Mouse (Mus musculus) lung, embryonic 16.5 days (tissue): Measurements from ENCODE around the gene Gramd4. TPM values are rescaled to one million over a fixed set of nuclear protein-coding genes. Genes with fewer than 3 reads are reported as not detected.

ENCODE experiments used
- ATAC-seq: fragments of 200-750 bp; cut with Nextera tagmentation; 2 replicates; pipeline ENCODE4 v1.8.0; 2017; ENCODE audit warnings: low read depth, mild to moderate bottlenecking, moderate library complexity
- H3K27ac ChIP-seq: fragments of 300-500 bp; sonication (generic); 2 replicates; pipeline ENCODE4 v1.5.1; 2014; ENCODE audit warnings: mild to moderate bottlenecking, control low read depth, low read length
- H3K27me3 ChIP-seq: fragments of 300-500 bp; sonication (generic); 2 replicates; pipeline ENCODE4 v1.6.1; 2014; ENCODE audit warnings: low read depth, low read length, mixed read lengths; ENCODE audit not compliant: control insufficient read depth, insufficient read depth
- H3K36me3 ChIP-seq: fragments of 300-500 bp; sonication (generic); 2 replicates; pipeline ENCODE4 v1.6.1; 2014; ENCODE audit warnings: low read length; ENCODE audit not compliant: control insufficient read depth, insufficient read depth
- H3K4me1 ChIP-seq: fragments of 300-500 bp; sonication (generic); replicated peaks from 2 replicates; pipeline ENCODE4 v1.6.1; 2014; ENCODE audit warnings: low read length, mixed read lengths; ENCODE audit not compliant: control insufficient read depth, insufficient read depth
- H3K4me2 ChIP-seq: fragments of 300-500 bp; sonication (generic); 2 replicates; pipeline ENCODE4 v1.6.1; 2014; ENCODE audit warnings: low read depth, low read length, control low read depth
- H3K4me3 ChIP-seq: fragments of 300-500 bp; sonication (generic); 2 replicates; pipeline ENCODE4 v1.5.1; 2014; ENCODE audit warnings: mild to moderate bottlenecking, low read length, control low read depth
- H3K9ac ChIP-seq: fragments of 300-500 bp; sonication (generic); 2 replicates; pipeline ENCODE4 v1.6.1; 2014; ENCODE audit warnings: low read length, control low read depth
- H3K9me3 ChIP-seq: fragments of 300-500 bp; sonication (generic); 2 replicates; pipeline ENCODE4 v1.6.1; 2016; ENCODE audit warnings: low read length; ENCODE audit not compliant: control insufficient read depth
- WGBS: fragments of 180-500 bp; shearing (Covaris S2); extraction: QIAGEN DNeasy Blood & Tissue Kit; methylation state at CpG from one replicate; pipeline ENCODE4 v1.1.7; 2014; 5-methylcytosine and 5-hydroxymethylcytosine counted together
- polyA plus RNA-seq: library from polyadenylated mRNA; unstranded; fragments of >200 nt; fragmentation: Nextera tagmentation; extraction: Ambion mirVana; gene quantifications from 2 replicates; pipeline ENCODE4 v1.2.1, GENCODE M21; 2015

Gene Gramd4
- polyA plus RNA-seq, 1 experiment from 2014 or later = 11.2 TPM

GRCm38 (mm10) chr15:86097871-86098270, 40.4 kb downstream of the Gramd4 start:
- WGBS = 63% methylated on average over 2 of the region's 2 CpGs
- no peak overlapping the region for H3K4me3 ChIP-seq

GRCm38 (mm10) chr15:86101585-86101984, 44.1 kb downstream of the Gramd4 start:
- no peak overlapping the region for H3K4me2 ChIP-seq
- no peaks in the 10 kb centered on the region for H3K9me3 ChIP-seq
- no peaks in the 10 kb centered on the region for H3K4me1 ChIP-seq
- no peak overlapping the region for H3K27ac ChIP-seq
- WGBS = 84% methylated on average over 9 of the region's 9 CpGs
- H3K36me3 ChIP-seq = no peaks in the 10 kb centered on the region
- no peak overlapping the region for H3K9ac ChIP-seq
- no peak overlapping the region for H3K4me3 ChIP-seq
- no peak for ATAC-seq
- no peaks in the 10 kb centered on the region for H3K27me3 ChIP-seq

More at GRCm38 (mm10) chr15:86097871-86098270, 40.4 kb downstream of the Gramd4 start:
- ATAC-seq = no peak
- Histone ChIP-seq H3K27ac (no peak overlapping the region), H3K4me2 (no peak overlapping the region), H3K4me1 (no peaks in the 10 kb centered on the region), H3K9me3 (no peaks in the 10 kb centered on the region), H3K9ac (no peak overlapping the region), H3K27me3 (no peaks in the 10 kb centered on the region), H3K36me3 (no peaks in the 10 kb centered on the region)

GRCm38 (mm10) chr15:86102308-86102707, 44.8 kb downstream of the Gramd4 start:
- WGBS = 81% methylated on average over 15 of the region's 15 CpGs
- no peak for ATAC-seq
- H3K4me1 ChIP-seq = no peaks in the 10 kb centered on the region

GRCm38 (mm10) chr15:86104401-86105344, 47.2 kb downstream of the Gramd4 start:
- ATAC-seq = no peak
- Histone ChIP-seq H3K27ac (no peak overlapping the region), H3K4me1 (no peaks in the 10 kb centered on the region; the same call in 1 of the 2 replicates)

More at GRCm38 (mm10) chr15:86102308-86102707, 44.8 kb downstream of the Gramd4 start:
- Histone ChIP-seq H3K9ac (no peak overlapping the region), H3K36me3 (no peaks in the 10 kb centered on the region), H3K27me3 (no peaks in the 10 kb centered on the region), H3K4me3 (no peak overlapping the region), H3K9me3 (no peaks in the 10 kb centered on the region), H3K4me2 (no peak overlapping the region), H3K27ac (no peak overlapping the region)

GRCm38 (mm10) chr15:86105345-86105697, 47.8 kb downstream of the Gramd4 start:
- no peaks in the 10 kb centered on the region for H3K36me3 ChIP-seq
- H3K4me1 ChIP-seq = no peaks in the 10 kb centered on the region; the same call in 1 of the 2 replicates
- no peaks in the 10 kb centered on the region for H3K27me3 ChIP-seq
- no peaks in the 10 kb centered on the region for H3K9me3 ChIP-seq
- no peak overlapping the region for H3K4me2 ChIP-seq
- WGBS = 88% methylated on average over 7 of the region's 7 CpGs
- H3K4me3 ChIP-seq = no peak overlapping the region
- no peak for ATAC-seq
- H3K27ac ChIP-seq = no peak overlapping the region
- no peak overlapping the region for H3K9ac ChIP-seq

More at GRCm38 (mm10) chr15:86104401-86105344, 47.2 kb downstream of the Gramd4 start:
- Histone ChIP-seq H3K36me3 (no peaks in the 10 kb centered on the region), H3K4me2 (no peak overlapping the region), H3K4me3 (no peak overlapping the region), H3K9me3 (no peaks in the 10 kb centered on the region), H3K27me3 (no peaks in the 10 kb centered on the region), H3K9ac (no peak overlapping the region)
- 89% methylated on average over 19 of the region's 19 CpGs for WGBS

- no peak for ATAC-seq
- Histone ChIP-seq H3K9me3 (no peaks in the 10 kb centered on the region), H3K36me3 (no peaks in the 10 kb centered on the region), H3K4me3 (no peak overlapping the region), H3K4me2 (no peak overlapping the region), H3K27me3 (no peaks in the 10 kb centered on the region), H3K4me1 (no peaks in the 10 kb centered on the region; the same call in 1 of the 2 replicates), H3K9ac (no peak overlapping the region), H3K27ac (no peak overlapping the region)
- 71% methylated on average over 6 of the region's 6 CpGs for WGBS
Measured at GRCm38 (mm10) chr15:86105751-86106150, 48.3 kb downstream of the Gramd4 start.

- no peaks in the 10 kb centered on the region for H3K27me3 ChIP-seq
- H3K4me2 ChIP-seq = no peak overlapping the region
- H3K9ac ChIP-seq = no peak overlapping the region
- H3K27ac ChIP-seq = no peak overlapping the region
- no peak overlapping the region for H3K4me3 ChIP-seq
- no peaks in the 10 kb centered on the region for H3K9me3 ChIP-seq
- no peaks in the 10 kb centered on the region for H3K36me3 ChIP-seq
- no peak for ATAC-seq
- WGBS = 71% methylated on average over 11 of the region's 11 CpGs
- H3K4me1 ChIP-seq = peaks cover 4% of the 10 kb centered on the region
Measured at GRCm38 (mm10) chr15:86107831-86108471, 50.5 kb downstream of the Gramd4 start.

- no peak for ATAC-seq
- no peak overlapping the region for H3K9ac ChIP-seq
- H3K36me3 ChIP-seq = no peaks in the 10 kb centered on the region
- H3K27ac ChIP-seq = no peak overlapping the region
- H3K4me2 ChIP-seq = no peak overlapping the region
- peaks cover 8% of the 10 kb centered on the region for H3K4me1 ChIP-seq
- 67% methylated on average over 7 of the region's 7 CpGs for WGBS
- no peak overlapping the region for H3K4me3 ChIP-seq
- no peaks in the 10 kb centered on the region for H3K9me3 ChIP-seq
- H3K27me3 ChIP-seq = no peaks in the 10 kb centered on the region
Measured at GRCm38 (mm10) chr15:86109245-86109644, 51.8 kb downstream of the Gramd4 start.

GRCm38 (mm10) chr15:86109650-86110211, 52.2 kb downstream of the Gramd4 start:
- no peak overlapping the region for H3K9ac ChIP-seq
- no peak for ATAC-seq
- 68% methylated on average over 8 of the region's 8 CpGs for WGBS

More at GRCm38 (mm10) chr15:86109650-86110211, 52.2 kb downstream of the Gramd4 start:
- H3K4me3 ChIP-seq = no peak overlapping the region
- peaks cover 8% of the 10 kb centered on the region for H3K4me1 ChIP-seq
- no peaks in the 10 kb centered on the region for H3K9me3 ChIP-seq
- no peaks in the 10 kb centered on the region for H3K27me3 ChIP-seq
- no peak overlapping the region for H3K27ac ChIP-seq
- no peak overlapping the region for H3K4me2 ChIP-seq
- no peaks in the 10 kb centered on the region for H3K36me3 ChIP-seq
